Mouse (Mus musculus): ENCODE measurements around the gene Pip5k1c. TPM values are rescaled to one million over a fixed set of nuclear protein-coding genes. Genes with fewer than 3 reads are reported as not detected.

Gene Pip5k1c
- polyA plus RNA-seq (2012; rRNA removed) = 326 and 360 TPM in 2 replicates

DNA sequence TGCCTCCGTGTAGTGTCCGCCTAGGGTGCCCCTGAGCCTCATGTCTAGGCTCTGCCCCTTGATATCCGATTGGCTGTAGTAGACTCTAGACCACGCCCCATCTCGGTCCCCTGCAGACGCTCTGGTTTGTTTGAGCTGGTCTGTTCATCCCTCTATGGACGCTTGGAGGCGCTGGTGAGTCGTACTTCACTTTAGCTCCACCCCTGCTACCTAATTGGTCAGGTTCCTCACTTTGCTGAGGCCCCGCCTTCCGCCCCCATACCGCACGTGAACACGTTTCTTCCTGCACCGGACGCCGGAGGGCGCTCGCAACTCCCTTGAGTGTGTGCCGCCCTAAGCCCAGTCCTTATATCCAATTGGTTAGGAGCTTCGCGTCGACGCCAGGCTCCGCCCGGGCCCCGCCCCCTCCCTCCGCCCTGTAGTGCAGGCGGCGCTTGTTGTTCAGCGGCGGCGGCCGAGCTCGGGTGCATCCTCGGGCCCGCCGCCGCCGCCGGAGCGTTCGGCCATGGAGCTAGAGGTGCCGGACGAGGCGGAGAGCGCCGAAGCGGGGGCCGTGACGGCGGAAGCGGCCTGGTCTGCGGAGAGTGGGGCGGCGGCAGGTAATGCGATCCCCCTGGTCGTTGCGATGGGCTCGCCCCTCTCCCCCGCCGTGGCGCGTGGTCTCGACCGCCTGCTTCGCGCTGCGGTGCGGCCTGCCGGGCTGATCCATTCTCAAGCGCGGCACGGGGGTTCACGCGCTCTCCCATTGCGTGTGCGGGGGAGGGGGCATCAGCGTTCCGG lies at the start of gene Pip5k1c:
Gene Pip5k1c (plus strand): TSS at position 410 of the 780 bp plus-strand sequence.
- DNase-seq (ENCODE audit: extremely low spot score in 1 of 2, low spot score in 1 of 2) = peak in 1 of 2 experiments; percentile 100

DNA sequence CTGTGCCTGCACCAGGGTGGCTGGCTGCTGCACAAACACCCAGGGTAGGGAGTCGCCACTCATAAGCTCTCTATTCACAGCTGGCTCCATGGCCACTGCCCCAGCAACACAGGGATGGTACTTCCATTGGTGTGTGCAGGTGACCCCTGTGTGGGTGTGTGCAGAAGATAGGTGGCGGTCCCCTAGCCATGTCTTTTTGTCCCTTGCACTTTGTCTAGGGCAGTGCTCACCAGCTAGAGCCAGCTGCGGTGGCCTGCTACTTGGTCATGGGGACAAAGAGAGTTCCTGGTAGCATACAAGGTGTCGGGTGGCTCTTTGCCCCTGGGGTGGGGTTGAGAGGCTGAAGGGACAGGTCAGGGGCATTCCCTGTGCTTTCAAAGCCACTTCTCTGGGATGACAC lies 48.6 kb upstream of the Pip5k1c start:
- DNase-seq (ENCODE audit: extremely low spot score in 1 of 2, low spot score in 1 of 2) = no peak

DNA sequence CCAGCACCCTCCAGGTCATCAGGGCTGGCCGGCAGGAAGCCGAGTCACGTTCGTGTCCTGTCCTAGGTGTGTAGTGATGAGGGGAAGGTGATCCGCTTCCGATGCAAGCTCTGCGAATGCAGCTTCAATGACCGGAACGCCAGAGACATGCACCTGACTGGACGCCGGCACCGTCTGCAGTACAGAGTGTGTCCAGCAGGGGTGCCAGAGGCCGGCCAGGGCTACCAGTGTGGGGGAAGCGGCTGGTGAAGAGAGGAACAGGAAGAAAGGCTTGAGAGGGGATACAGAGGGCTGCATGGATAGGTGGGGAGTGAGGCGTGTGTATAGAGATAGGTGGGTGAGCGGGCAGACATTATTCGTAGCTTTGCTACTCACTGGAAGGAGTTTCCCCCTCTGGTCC lies 48.2 kb upstream of the Pip5k1c start:
- peak in 1 of 2 experiments; percentile 85 for DNase-seq (ENCODE audit: extremely low spot score in 1 of 2, low spot score in 1 of 2)

DNA sequence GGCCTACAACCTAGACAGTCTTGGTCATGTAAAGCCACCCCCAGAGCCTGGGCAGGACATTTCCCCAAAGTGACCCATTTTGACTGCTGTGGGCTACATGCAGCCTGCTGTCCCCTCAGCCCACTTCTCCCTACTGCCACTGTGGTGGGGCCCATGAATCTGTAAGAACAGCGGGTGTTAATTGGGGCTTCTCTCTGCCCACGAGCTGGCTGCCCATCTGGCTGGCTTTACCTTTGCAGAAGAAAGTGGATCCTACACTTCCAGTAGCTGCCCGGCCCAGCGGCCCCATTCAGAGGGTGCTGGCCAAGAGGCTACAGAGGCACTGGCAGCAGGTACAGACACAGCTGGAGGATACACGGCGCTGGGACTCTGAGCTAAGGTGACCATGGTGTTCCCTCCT lies 47.6 kb upstream of the Pip5k1c start:
- DNase-seq (ENCODE audit: extremely low spot score in 1 of 2, low spot score in 1 of 2) = peak in 1 of 2 experiments; percentile 55

DNA sequence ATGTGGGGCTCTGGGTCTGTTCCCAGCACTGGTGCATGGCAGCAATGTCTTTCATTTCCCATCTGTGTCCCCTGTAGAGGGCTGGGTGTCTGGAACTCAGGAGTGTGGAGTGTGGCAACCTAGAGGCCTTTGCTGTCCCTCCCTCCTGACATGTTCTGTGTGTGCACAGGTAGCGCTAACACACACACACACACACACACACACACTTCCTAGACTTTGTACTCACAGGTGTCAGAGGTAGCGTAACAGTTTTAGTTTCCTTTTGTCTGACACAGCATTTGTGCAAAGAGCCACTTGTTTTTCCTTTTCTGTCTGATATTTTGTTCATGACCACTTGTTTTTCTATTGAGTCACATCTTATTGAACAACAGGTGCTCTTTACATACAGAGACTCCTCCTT lies 45.0 kb upstream of the Pip5k1c start:
- no peak for DNase-seq (ENCODE audit: extremely low spot score in 1 of 2, low spot score in 1 of 2)

DNA sequence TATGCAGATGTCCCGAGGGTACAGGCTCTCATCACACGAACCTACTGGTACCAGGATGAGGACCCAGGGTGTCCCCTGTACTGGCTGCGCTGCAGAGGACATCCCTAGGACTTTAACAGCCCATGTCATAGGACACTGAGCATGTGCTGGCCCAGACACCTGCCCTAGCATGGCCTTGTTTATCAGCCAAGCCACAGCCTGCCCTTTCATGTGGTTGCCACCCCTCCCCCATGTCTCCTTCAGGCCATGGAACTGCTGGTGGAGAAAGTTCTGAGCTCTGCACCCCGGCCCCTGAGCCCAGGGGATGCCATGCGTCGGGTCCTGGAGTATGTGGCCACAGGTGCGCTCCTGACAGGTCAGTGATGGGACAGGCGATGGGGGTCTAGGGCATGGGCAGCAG lies 43.3 kb upstream of the Pip5k1c start:
- no peak for DNase-seq (ENCODE audit: extremely low spot score in 1 of 2, low spot score in 1 of 2)

DNA sequence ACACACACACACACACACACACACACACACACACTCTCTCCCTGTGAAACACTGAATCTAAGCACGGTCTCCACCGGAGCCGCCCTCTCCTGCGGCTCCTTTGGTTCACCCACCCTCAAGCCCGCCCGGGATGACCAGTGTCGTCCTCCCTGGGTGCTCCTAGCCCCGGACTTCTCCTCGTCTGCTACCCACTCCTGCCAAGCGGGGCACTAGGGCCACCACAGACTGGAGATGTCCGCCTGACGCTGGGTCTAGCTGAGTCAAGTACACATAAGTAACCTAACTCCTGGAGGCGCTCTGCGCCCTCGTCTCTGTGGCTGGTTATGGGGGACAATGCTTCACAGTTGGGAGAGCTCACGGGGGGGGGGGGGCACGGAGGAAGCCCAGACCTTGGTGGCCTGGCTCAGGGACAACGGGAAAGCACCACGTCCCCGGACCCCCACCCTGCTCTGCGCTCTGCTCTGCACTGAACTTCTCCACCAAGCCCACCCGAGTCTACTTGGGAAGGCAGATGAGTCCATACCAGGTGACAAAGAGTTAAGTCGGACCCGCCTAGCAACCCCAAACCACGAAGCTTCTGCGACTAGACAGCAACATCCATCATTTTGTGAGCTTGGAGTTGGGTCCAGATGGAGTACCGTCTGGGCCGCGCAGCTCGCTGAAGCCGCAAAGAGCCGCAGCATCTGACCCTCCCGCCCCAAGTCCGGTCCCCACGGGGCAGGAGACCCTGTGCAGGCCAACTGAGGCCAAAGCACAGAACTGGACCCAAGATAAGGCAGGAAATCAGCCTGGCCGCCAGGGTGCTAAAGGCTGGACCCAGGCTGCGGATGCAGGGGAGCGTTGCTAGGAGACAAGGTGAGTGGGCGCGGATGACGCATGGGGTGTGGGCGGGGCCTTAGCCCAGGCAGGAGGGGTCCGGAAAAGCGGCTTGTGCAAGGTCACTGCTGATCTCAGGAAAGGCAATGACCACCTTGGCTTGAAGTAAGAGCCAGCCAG lies 40.0 kb upstream of the Pip5k1c start, which contains the start of gene Matk:
Gene Matk (plus strand): TSS at position 512 of the 996 bp plus-strand sequence.
- DNase-seq (ENCODE audit: extremely low spot score in 1 of 2, low spot score in 1 of 2) = peak; percentile 83 to 96

DNA sequence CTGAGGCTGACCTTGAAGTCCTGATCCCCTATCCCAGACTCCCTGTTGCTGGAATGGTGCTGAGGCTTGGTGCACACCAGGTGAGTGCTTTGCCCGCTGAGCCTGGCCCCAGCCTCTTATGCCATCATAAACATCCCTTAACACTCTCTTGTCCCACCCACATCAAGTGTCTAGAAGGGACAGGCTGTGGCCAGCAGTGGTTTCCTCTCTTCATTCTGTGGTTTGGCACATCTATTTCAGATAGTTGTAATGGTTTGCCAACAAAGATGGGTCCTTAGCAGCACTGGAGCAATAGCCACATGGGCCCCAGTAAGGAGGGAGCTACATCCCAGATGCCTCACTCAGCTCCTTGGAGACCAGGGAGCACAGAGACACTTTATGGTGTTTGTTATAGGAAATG lies 37.9 kb upstream of the Pip5k1c start:
- no peak for DNase-seq (ENCODE audit: extremely low spot score in 1 of 2, low spot score in 1 of 2)

DNA sequence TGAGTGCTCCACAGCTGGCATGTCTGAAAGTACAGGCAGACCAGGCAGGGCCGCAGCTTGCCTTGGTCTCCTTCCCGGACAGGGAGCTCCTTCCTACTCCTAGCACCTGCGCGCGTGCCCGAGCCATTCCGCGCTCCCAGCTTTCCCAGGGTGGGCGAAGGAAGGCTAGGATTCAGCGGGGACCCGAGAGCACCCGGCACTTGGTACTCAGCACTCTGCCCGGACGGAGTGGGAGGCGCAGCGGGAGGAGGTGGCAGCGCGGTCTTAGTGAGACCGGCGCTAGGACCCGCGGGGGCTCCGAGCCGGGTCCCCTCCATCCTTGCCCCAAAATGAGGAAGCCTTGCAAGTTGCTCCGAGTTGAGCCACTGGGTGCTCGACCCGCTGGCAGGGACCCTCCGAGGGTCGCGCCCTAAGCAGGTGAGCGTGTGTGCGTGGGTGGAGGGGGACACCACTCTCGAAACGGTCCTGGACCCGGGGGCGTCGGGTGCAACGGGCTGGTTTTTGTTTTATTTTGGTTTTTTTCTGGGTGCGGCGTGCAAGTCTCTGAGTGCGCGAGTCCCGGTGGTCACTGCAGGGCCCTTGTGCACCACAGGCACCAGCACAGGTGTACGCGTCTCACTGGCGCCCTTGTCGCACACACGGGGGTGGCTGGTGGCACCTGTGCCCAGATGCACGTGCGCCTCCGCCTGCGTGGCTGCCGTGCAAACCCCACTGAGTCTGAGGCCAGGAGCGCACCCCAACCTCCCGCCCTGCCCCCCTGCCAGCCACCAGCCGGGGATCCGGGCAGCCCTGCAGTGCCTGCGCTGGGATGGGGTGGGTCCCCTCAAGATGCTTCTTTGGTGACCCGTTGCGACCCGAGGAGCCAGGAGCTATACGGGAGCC lies 35.4 kb upstream of the Pip5k1c start:
- DNase-seq (ENCODE audit: extremely low spot score in 1 of 2, low spot score in 1 of 2) = peak in 1 of 2 experiments; percentile 71

DNA sequence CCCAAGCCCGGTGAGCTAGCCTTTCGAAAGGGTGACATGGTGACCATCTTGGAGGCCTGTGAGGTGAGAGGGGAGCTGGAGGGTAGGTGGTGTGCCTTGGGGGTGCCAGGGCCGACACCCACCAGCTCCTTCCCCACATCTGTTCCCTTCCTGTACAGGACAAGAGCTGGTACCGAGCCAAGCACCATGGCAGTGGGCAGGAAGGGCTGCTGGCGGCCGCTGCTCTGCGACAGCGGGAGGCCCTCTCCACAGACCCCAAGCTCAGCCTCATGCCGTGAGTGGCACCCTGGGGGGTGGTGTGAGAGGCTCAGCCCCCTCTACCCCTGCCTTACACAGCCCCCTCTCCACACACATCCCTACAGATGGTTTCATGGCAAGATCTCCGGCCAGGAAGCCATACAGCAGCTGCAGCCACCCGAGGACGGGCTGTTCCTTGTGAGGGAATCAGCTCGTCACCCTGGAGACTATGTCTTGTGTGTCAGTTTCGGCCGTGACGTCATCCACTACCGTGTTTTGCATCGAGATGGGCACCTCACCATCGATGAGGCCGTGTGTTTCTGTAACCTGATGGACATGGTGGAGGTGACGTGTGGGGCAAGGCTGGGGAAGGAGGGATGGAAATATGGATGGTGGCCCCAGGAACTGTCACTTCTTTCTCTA lies 33.4 kb upstream of the Pip5k1c start:
- no peak for DNase-seq (ENCODE audit: extremely low spot score in 1 of 2, low spot score in 1 of 2)

DNA sequence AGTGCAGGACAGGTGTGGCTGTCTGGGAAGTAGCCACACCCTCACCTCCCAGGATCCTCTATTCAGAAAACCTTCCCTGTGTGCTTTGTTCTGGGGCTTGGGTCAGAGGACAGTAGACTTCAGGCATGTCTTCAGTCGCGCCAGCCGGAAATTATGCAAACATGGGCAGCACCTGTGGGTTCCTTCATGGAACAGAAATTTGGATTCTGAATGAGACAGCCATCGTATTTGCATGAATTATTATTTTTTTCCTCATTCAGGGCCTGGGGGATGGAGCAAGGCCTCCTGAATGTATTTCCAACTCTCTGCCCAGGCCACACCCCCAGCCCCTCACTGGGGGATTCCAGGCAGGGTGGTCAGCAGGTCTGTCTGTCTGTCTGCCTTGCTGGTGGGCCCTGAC lies 31.7 kb upstream of the Pip5k1c start:
- no peak for DNase-seq (ENCODE audit: extremely low spot score in 1 of 2, low spot score in 1 of 2)

DNA sequence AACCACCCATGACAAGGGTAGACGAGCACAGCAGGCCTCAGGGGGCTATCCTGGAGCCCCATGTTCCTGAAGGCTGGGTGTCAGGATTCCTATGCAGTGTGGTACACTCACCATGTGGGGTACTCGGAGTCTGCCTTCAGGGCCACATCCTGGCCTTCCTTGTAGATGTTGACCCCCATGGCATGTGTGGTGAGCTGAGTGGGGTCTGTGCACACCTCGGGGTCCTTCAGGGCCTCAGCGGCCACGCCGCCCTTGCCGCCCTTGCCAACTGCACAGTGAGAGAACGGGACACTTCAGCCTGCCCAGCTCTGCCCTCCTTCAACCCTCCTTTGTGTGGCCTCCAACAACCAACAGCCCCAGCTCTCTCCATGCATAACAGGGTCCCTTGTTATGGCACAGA lies 27.2 kb upstream of the Pip5k1c start:
- DNase-seq (ENCODE audit: extremely low spot score in 1 of 2, low spot score in 1 of 2) = no peak

DNA sequence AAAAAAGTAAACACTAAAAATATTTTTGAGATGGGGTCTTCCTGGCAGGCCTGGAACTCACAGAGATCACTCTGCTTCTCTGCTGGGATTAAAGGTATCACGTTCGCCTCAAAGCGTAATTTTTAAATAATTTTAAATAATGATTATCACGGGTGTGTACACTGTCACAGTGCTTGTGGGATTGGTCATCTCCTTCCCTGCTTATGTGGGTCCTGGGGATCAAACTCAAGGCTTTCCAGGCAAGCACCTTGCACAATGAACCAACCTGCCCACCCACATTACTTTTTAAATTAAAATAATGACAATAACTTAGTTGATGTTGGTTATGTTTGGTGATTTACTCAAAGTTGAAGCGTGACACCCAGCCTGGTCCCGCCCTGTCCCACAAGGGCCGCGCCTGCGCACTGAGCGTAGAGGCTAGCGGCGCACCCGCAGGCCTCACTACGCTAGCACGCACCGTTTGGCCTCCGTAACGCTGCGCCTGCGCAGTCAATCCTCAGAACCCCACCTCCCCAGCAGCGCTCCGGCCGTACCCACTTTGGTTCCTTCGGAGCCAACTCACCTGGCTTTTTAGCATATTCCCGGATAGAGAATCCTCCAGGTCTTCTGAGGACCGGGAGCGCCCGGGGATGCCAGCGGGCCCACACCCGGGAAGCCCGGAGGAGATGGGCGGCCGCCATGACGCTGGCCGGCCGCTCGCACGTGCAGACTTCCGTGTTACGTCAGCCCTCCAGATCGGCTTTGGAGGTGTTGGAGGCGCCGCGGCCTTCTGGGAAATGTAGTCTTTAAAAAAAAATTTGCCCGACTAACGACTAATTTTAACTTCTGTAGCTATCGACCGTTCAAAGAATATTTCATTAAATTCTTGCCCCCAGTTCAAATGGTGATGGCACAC lies 26.3 kb upstream of the Pip5k1c start, which contains the start of the genes Mrpl54 and Apba3:
Gene Mrpl54 (minus strand): TSS at position 724 of the 895 bp plus-strand sequence.
Gene Apba3 (plus strand): TSS at position 750 of the 895 bp plus-strand sequence.
- peak; percentile 89 to 96 for DNase-seq (ENCODE audit: extremely low spot score in 1 of 2, low spot score in 1 of 2)

DNA sequence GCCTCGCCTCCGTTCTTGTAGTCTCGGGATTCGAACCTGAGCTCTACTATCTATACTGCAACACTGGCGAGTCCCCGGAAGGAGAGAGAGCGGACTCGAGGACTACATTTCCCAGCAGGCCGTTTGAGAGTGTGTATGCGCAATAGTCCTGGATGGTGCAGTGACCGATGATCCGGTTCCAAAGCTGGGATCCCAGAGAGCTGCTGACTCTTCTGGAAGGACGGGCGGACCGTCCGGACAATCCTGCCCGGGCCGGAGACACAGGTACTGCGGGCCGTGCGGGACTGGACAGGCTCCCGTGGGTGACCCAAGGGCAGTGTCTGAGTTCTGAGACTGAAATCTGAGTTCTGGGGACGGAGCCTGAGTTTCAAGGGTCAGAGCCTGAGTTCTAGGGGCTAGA lies 24.7 kb upstream of the Pip5k1c start:
- DNase-seq (ENCODE audit: extremely low spot score in 1 of 2, low spot score in 1 of 2) = peak; percentile 84 to 89

DNA sequence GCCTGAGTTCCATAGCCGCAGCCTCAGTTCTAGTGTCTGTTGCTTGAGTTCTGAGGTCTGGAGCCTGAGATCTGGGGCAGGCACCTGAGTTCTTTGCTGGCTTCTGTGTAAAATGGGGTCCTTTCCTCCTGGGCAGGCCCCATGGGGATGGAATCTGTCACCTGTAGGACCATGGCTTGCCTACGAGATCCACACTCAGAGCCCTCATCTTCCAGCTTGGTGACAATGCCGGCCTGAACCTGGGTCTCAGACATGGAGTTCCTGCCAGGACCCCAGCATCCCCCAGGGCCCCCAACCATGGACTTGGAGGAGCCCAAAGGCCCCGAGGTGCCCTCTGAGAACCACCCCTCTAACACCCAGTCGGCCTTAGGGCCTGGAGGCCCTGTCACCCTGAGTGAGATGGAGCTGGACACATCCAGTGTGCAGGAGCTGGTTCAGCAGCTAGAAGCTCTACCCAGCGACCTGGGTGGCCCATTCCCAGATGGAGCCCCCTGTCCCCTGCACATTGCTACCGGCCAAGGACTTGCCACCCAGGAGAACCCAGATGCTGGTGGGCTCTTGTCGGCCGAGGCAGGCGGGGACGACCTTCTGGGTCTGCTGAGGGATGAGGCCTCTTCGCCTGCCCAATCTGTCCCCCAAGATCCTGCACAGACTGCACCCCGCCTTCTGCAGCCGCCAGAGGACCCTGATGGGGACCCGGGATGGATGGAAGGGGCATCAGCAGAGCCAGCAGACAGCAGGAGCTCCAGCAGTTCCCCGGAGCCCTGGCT lies 23.9 kb upstream of the Pip5k1c start:
- DNase-seq (ENCODE audit: extremely low spot score in 1 of 2, low spot score in 1 of 2) = no peak

DNA sequence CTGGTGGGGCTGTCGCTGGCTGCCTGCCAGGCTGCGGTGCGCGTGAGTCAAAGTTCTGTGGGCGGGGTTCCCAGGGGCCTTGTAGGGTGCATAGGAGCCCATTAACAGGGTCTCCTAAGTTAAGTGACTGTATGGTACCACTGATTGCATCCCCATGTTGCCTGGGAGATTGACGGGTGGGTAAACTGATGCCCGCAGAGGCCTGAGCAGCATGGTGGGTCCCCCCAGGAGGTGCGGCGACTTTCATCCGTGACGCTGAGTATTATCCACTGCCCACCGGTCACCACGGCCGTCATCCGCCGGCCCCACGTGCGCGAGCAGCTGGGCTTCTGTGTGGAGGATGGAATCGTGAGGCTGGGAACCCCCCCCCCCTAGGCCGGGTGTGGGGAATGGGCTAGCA lies 20.4 kb upstream of the Pip5k1c start:
- DNase-seq (ENCODE audit: extremely low spot score in 1 of 2, low spot score in 1 of 2) = no peak

DNA sequence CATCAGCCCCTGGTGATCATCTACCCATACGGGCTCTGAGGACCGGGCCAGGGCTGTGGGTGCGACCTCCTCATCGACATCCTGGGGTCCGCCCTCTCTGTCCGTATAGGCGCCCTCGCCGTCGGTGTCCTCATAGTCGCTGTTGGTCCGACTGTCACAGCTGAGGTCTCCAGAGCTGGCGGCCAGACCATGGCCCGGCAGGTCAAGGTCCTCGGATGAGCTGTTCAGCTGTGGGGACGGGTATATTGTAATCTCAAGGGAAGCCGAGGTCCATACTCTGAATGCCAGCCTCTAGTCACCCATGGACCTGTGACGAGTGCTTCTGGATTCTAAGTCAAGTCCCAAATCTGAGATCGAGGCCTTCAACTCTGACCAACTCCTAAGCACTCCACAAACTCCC lies 18.9 kb upstream of the Pip5k1c start:
- no peak for DNase-seq (ENCODE audit: extremely low spot score in 1 of 2, low spot score in 1 of 2)

DNA sequence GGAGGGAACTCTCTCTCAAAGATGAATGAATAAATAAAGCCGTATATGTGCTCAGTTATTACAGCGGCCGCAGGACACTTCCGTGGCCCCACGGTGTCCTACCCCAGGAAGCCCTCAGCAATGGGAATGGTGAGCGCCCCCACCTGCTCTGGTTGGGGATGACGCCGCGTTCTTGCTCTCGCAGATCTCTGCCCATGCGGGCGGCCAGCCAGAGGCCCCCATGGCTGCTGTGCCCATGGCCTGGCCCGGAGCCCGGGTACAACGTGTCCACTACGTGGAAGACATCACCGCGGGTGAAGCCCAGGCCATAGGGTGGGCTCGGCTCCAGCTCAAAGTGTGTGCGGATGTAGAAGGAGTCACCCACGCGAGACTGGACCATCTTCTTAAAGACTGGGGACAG lies 15.1 kb upstream of the Pip5k1c start:
- DNase-seq (ENCODE audit: extremely low spot score in 1 of 2, low spot score in 1 of 2) = no peak

All from frontal cortex, adult 2 months (tissue).